In genomic region chr5:111291639-111292038, GRCm38 (mm10) we compare ENCODE assay signal across 9 mouse cellular contexts. TPM values are rescaled to one million over a fixed set of nuclear protein-coding genes. Genes with fewer than 3 reads are reported as not detected.
A peak's percentile ranks its signal among the peaks of the same experiment; 100 is the strongest.
DNase-seq lines count a peak whose midpoint lies in the region; ATAC-seq lines count a peak whose summit lies in the region.
"Had no signal": no experiment of that assay in that cellular context is flagged by ENCODE, and none has a peak within 500 bp of the region (broad histone marks: within the 10 kb centered on the region; RNA-seq: fewer than 3 reads in every experiment).

No protein-coding gene starts in this region.

- 68% methylated on average over 10 of the region's 10 CpGs for WGBS in hindbrain, embryonic 11.5 days
- 69% methylated on average over 10 of the region's 10 CpGs for WGBS in hindbrain, embryonic 10.5 days
- WGBS in embryonic facial prominence, embryonic 13.5 days: 37% methylated on average over 10 of the region's 10 CpGs
- WGBS in hindbrain, embryonic 16.5 days: 57% methylated on average over 10 of the region's 10 CpGs
- WGBS in neural tube, embryonic 13.5 days: 64% methylated on average over 10 of the region's 10 CpGs

- no peak overlapping the region for H3K4me3 ChIP-seq in hindbrain, embryonic 11.5 days (ENCODE audit: low read depth, low read length)
- H3K4me3 ChIP-seq in hindbrain, embryonic 10.5 days: no peak overlapping the region
- peak overlapping the region; percentile 12; the same call in 1 of the 2 replicates for H3K4me3 ChIP-seq in embryonic facial prominence, embryonic 13.5 days
- no peak overlapping the region for H3K4me3 ChIP-seq in hindbrain, embryonic 16.5 days (ENCODE audit: low read length)
- no peak overlapping the region for H3K4me3 ChIP-seq in neural tube, embryonic 13.5 days

- H3K27me3 ChIP-seq in hindbrain, embryonic 11.5 days (ENCODE audit: control insufficient read depth, insufficient read depth, low read length): no peaks in the 10 kb centered on the region
- no peaks in the 10 kb centered on the region for H3K27me3 ChIP-seq in hindbrain, embryonic 10.5 days (ENCODE audit: insufficient read depth, poor library complexity, severe bottlenecking)
- no peaks in the 10 kb centered on the region for H3K27me3 ChIP-seq in embryonic facial prominence, embryonic 13.5 days
- H3K27me3 ChIP-seq in hindbrain, embryonic 16.5 days (replicated peaks; ENCODE audit: control insufficient read depth, insufficient read depth, low read length): no peaks in the 10 kb centered on the region
- no peaks in the 10 kb centered on the region for H3K27me3 ChIP-seq in neural tube, embryonic 13.5 days

- H3K4me2 ChIP-seq in hindbrain, embryonic 11.5 days (replicated peaks; ENCODE audit: low read depth, low read length): no peak overlapping the region
- H3K4me2 ChIP-seq in embryonic facial prominence, embryonic 13.5 days: peak overlapping the region; percentile 48
- peak overlapping the region; percentile 27; the same call in 1 of the 2 replicates for H3K4me2 ChIP-seq in hindbrain, embryonic 16.5 days (ENCODE audit: low read length)
- no peak overlapping the region for H3K4me2 ChIP-seq in neural tube, embryonic 13.5 days

- no peaks in the 10 kb centered on the region for H3K9me3 ChIP-seq in hindbrain, embryonic 11.5 days (ENCODE audit: control insufficient read depth, low read length)
- H3K9me3 ChIP-seq in hindbrain, embryonic 10.5 days: peaks cover 2% of the 10 kb centered on the region; the same call in 1 of the 2 replicates
- no peaks in the 10 kb centered on the region for H3K9me3 ChIP-seq in embryonic facial prominence, embryonic 13.5 days
- H3K9me3 ChIP-seq in hindbrain, embryonic 16.5 days (ENCODE audit: control insufficient read depth, low read length): no peaks in the 10 kb centered on the region
- H3K9me3 ChIP-seq in neural tube, embryonic 13.5 days: no peaks in the 10 kb centered on the region

- peak; percentile 18 for DNase-seq in hindbrain, embryonic 11.5 days (ENCODE audit: low spot score)
- no peak for DNase-seq in hindbrain, embryonic 10.5 days (ENCODE audit: low spot score)
- DNase-seq in urinary bladder, postnatal 36 days (ENCODE audit: low spot score in 2 of 2): no peak
- no peak for DNase-seq in adrenal gland, postnatal 14 days
- DNase-seq: heart, postnatal 14 days had no signal

- no peak overlapping the region for H3K9ac ChIP-seq in hindbrain, embryonic 11.5 days (ENCODE audit: low read depth, low read length)
- H3K9ac ChIP-seq in embryonic facial prominence, embryonic 13.5 days: peak overlapping the region; percentile 21; the same call in 1 of the 2 replicates
- no peak overlapping the region for H3K9ac ChIP-seq in hindbrain, embryonic 16.5 days (ENCODE audit: low read depth, low read length)
- H3K9ac ChIP-seq in neural tube, embryonic 13.5 days: no peak overlapping the region

- no peak for ATAC-seq in hindbrain, embryonic 11.5 days (ENCODE audit: low FRiP score)
- ATAC-seq in embryonic facial prominence, embryonic 13.5 days (ENCODE audit: insufficient number of reproducible peaks, insufficient read depth, low FRiP score, low TSS enrichment, low read depth): 0 out of 2 replicates have a peak, but pooled peaks have one; percentile 57
- peak; percentile 90 for ATAC-seq in hindbrain, embryonic 16.5 days
- ATAC-seq in neural tube, embryonic 13.5 days (ENCODE audit: low read depth): peak; percentile 65; the same call in 1 of the 2 replicates
- ATAC-seq in inflammation-experienced regulatory T-cells, adult 6 months: no peak

- H3K27ac ChIP-seq in hindbrain, embryonic 11.5 days (ENCODE audit: low read depth, low read length): no peak overlapping the region
- no peak overlapping the region for H3K27ac ChIP-seq in hindbrain, embryonic 10.5 days
- 0 out of 2 replicates have a peak overlapping the region, but pooled peaks have one; percentile 2 for H3K27ac ChIP-seq in embryonic facial prominence, embryonic 13.5 days
- peak overlapping the region; percentile 55 for H3K27ac ChIP-seq in hindbrain, embryonic 16.5 days (ENCODE audit: low read depth, low read length)
- H3K27ac ChIP-seq in neural tube, embryonic 13.5 days (replicated peaks): no peak overlapping the region; the same call in 1 of the 2 replicates

- no peaks in the 10 kb centered on the region for H3K36me3 ChIP-seq in hindbrain, embryonic 11.5 days (ENCODE audit: control insufficient read depth, insufficient read depth, low read length)
- peaks cover 15% of the 10 kb centered on the region for H3K36me3 ChIP-seq in hindbrain, embryonic 10.5 days
- peaks cover 21% of the 10 kb centered on the region for H3K36me3 ChIP-seq in embryonic facial prominence, embryonic 13.5 days
- H3K36me3 ChIP-seq in hindbrain, embryonic 16.5 days (ENCODE audit: control insufficient read depth, insufficient read depth, low read length): peaks cover under 1% of the 10 kb centered on the region; the same call in 1 of the 2 replicates
- H3K36me3 ChIP-seq in neural tube, embryonic 13.5 days: peaks cover 18% of the 10 kb centered on the region

- no peaks in the 10 kb centered on the region for H3K4me1 ChIP-seq in hindbrain, embryonic 11.5 days (replicated peaks; ENCODE audit: control insufficient read depth, insufficient read depth, low read length)
- H3K4me1 ChIP-seq in hindbrain, embryonic 10.5 days (replicated peaks): peaks cover 8% of the 10 kb centered on the region; the same call in 1 of the 2 replicates
- peaks cover 7% of the 10 kb centered on the region; the same call in 1 of the 2 replicates for H3K4me1 ChIP-seq in embryonic facial prominence, embryonic 13.5 days
- H3K4me1 ChIP-seq in hindbrain, embryonic 16.5 days (ENCODE audit: control insufficient read depth, insufficient read depth, low read depth, low read length): peaks cover 3% of the 10 kb centered on the region; the same call in 1 of the 2 replicates
- peaks cover 17% of the 10 kb centered on the region for H3K4me1 ChIP-seq in neural tube, embryonic 13.5 days (replicated peaks)

RNA-seq across cellular contexts. Expression of gene Pitpnb, which starts 38.9 kb away (rescaled TPM):
- 120 and 127 TPM in 2 replicates for polyA plus RNA-seq in hindbrain, embryonic 11.5 days (2014; fragmentation: Nextera tagmentation; extraction: Ambion mirVana)
- 110 and 119 TPM in 2 replicates for polyA plus RNA-seq in hindbrain, embryonic 10.5 days (2016; fragmentation: Nextera tagmentation; extraction: Ambion mirVana)
- 107 and 116 TPM in 2 replicates for polyA plus RNA-seq in embryonic facial prominence, embryonic 13.5 days (2015; fragmentation: Nextera tagmentation; extraction: Ambion mirVana)
- polyA plus RNA-seq in hindbrain, embryonic 16.5 days (2015; fragmentation: Nextera tagmentation; extraction: Ambion mirVana): 93.9 and 96.9 TPM in 2 replicates
- polyA plus RNA-seq in neural tube, embryonic 13.5 days (2015; fragmentation: Nextera tagmentation; extraction: Ambion mirVana): 97.0 and 104 TPM in 2 replicates
- 69.3 and 71.8 TPM in 2 replicates for total RNA-seq in adrenal gland, postnatal 14 days (2021)
- polyA plus RNA-seq in inflammation-experienced regulatory T-cells, adult 6 months (2017; shearing (Covaris generic)): 10 to 100 TPM; 60.4 to 73.5 (median 62.2) TPM

Comparison
In these comparisons a context has a peak if more than half of its experiments do, and no peak if none do; other contexts are left out.
1. ATAC-seq: peak in embryonic facial prominence, embryonic 13.5 days (single experiment), hindbrain, embryonic 16.5 days (single experiment) and neural tube, embryonic 13.5 days (single experiment); none in hindbrain, embryonic 11.5 days (single experiment) and inflammation-experienced regulatory T-cells, adult 6 months (single experiment).
2. H3K27ac ChIP-seq: peak in embryonic facial prominence, embryonic 13.5 days (single experiment) and hindbrain, embryonic 16.5 days (single experiment); none in hindbrain, embryonic 11.5 days (single experiment), hindbrain, embryonic 10.5 days (single experiment) and neural tube, embryonic 13.5 days (single experiment).
3. H3K4me2 ChIP-seq: peak in embryonic facial prominence, embryonic 13.5 days (single experiment) and hindbrain, embryonic 16.5 days (single experiment); none in hindbrain, embryonic 11.5 days (single experiment) and neural tube, embryonic 13.5 days (single experiment).